ENCODE assay signal across 9 mouse cellular contexts in genomic region chr7:101415512-101416100, GRCm38 (mm10). TPM values are rescaled to one million over a fixed set of nuclear protein-coding genes. Genes with fewer than 3 reads are reported as not detected.
DNase-seq lines count a peak whose midpoint lies in the region; ATAC-seq lines count a peak whose summit lies in the region.
"Had no signal": no experiment of that assay in that cellular context is flagged by ENCODE, and none has a peak within 500 bp of the region (broad histone marks: within the 10 kb centered on the region; RNA-seq: fewer than 3 reads in every experiment).

No protein-coding gene starts in this region.

- H3K4me1 ChIP-seq in heart, embryonic 10.5 days, result peaks cover 40% of the 10 kb centered on the region
- peaks cover 19% of the 10 kb centered on the region for H3K4me1 ChIP-seq in neural tube, embryonic 12.5 days
- peaks cover 15% of the 10 kb centered on the region for H3K4me1 ChIP-seq in intestine, embryonic 16.5 days (ENCODE audit: control insufficient read depth, insufficient read depth, low read length)
- peaks cover 30% of the 10 kb centered on the region for H3K4me1 ChIP-seq in neural tube, embryonic 15.5 days

- 37% methylated on average over 8 of the region's 8 CpGs for WGBS in heart, embryonic 10.5 days
- WGBS in neural tube, embryonic 12.5 days, result 42% methylated on average over 8 of the region's 8 CpGs
- WGBS in intestine, embryonic 16.5 days, result 35% methylated on average over 8 of the region's 8 CpGs
- 32% methylated on average over 8 of the region's 8 CpGs for WGBS in neural tube, embryonic 15.5 days

- ATAC-seq in neural tube, embryonic 12.5 days (ENCODE audit: low FRiP score, low read depth), result peak; percentile 30; the same call in 1 of the 2 replicates
- peak; percentile 6; the same call in 1 of the 2 replicates for ATAC-seq in intestine, embryonic 16.5 days
- peak; percentile 19 for ATAC-seq in neural tube, embryonic 15.5 days (ENCODE audit: low FRiP score)
- ATAC-seq: inflammation-experienced regulatory T-cells, adult 6 months had no signal

- peaks cover 62% of the 10 kb centered on the region for H3K27me3 ChIP-seq in heart, embryonic 10.5 days (ENCODE audit: insufficient read depth, poor library complexity, severe bottlenecking)
- peaks cover 25% of the 10 kb centered on the region for H3K27me3 ChIP-seq in neural tube, embryonic 12.5 days (replicated peaks)
- H3K27me3 ChIP-seq in intestine, embryonic 16.5 days (replicated peaks; ENCODE audit: control insufficient read depth, insufficient read depth, low read length), result peaks cover 3% of the 10 kb centered on the region; the same call in 1 of the 2 replicates
- H3K27me3 ChIP-seq in neural tube, embryonic 15.5 days (replicated peaks), result peaks cover 25% of the 10 kb centered on the region

- H3K36me3 ChIP-seq in heart, embryonic 10.5 days, result peaks cover 4% of the 10 kb centered on the region; the same call in 1 of the 2 replicates
- no peaks in the 10 kb centered on the region for H3K36me3 ChIP-seq in neural tube, embryonic 12.5 days
- H3K36me3 ChIP-seq in intestine, embryonic 16.5 days (ENCODE audit: control insufficient read depth, insufficient read depth, low read length), result peaks cover 5% of the 10 kb centered on the region; the same call in 1 of the 2 replicates
- no peaks in the 10 kb centered on the region for H3K36me3 ChIP-seq in neural tube, embryonic 15.5 days

- DNase-seq in heart, embryonic 10.5 days (ENCODE audit: low spot score), result no peak
- DNase-seq in heart, postnatal 4 days, result no peak
- no peak for DNase-seq in neural tube, embryonic 10.5 days (ENCODE audit: extremely low spot score, low spot score)
- DNase-seq in retina, embryonic 14.5 days (ENCODE audit: low spot score), result no peak
- DNase-seq in kidney, adult 11 months, result no peak

- peak overlapping the region; percentile 12; the same call in 1 of the 2 replicates for H3K4me2 ChIP-seq in neural tube, embryonic 12.5 days (replicated peaks)
- H3K4me2 ChIP-seq in intestine, embryonic 16.5 days (ENCODE audit: low read depth, low read length), result no peak overlapping the region
- no peak overlapping the region for H3K4me2 ChIP-seq in neural tube, embryonic 15.5 days

- H3K9me3 ChIP-seq in heart, embryonic 10.5 days, result no peaks in the 10 kb centered on the region
- H3K9me3 ChIP-seq in neural tube, embryonic 12.5 days, result no peaks in the 10 kb centered on the region
- no peaks in the 10 kb centered on the region for H3K9me3 ChIP-seq in intestine, embryonic 16.5 days (ENCODE audit: control insufficient read depth, low read length)
- H3K9me3 ChIP-seq in neural tube, embryonic 15.5 days (replicated peaks), result no peaks in the 10 kb centered on the region

- H3K4me3 ChIP-seq in heart, embryonic 10.5 days, result no peak overlapping the region
- no peak overlapping the region for H3K4me3 ChIP-seq in neural tube, embryonic 12.5 days
- no peak overlapping the region for H3K4me3 ChIP-seq in intestine, embryonic 16.5 days (ENCODE audit: low read length)
- H3K4me3 ChIP-seq in neural tube, embryonic 15.5 days (replicated peaks), result no peak overlapping the region

- H3K27ac ChIP-seq in heart, embryonic 10.5 days, result peak overlapping the region; percentile 19; the same call in 1 of the 2 replicates
- H3K27ac ChIP-seq in neural tube, embryonic 12.5 days, result no peak overlapping the region
- no peak overlapping the region for H3K27ac ChIP-seq in intestine, embryonic 16.5 days (ENCODE audit: low read length)
- H3K27ac ChIP-seq in neural tube, embryonic 15.5 days (replicated peaks), result 0 out of 2 replicates have a peak overlapping the region, but pooled peaks have one; percentile 15

- no peak overlapping the region for H3K9ac ChIP-seq in neural tube, embryonic 12.5 days
- no peak overlapping the region for H3K9ac ChIP-seq in intestine, embryonic 16.5 days (ENCODE audit: low read depth, low read length)
- H3K9ac ChIP-seq in neural tube, embryonic 15.5 days (replicated peaks), result no peak overlapping the region

RNA-seq across cellular contexts. Expression of gene Gm45837, which starts 4.9 kb away (rescaled TPM):
- 3.3 TPM in 1 of 2 replicates, not detected in the other for polyA plus RNA-seq in heart, embryonic 10.5 days (2016; fragmentation: Nextera tagmentation; extraction: Ambion mirVana)
- 1 to 10 TPM in 1 of 2 experiments, not detected in 1; 7.4 TPM for total RNA-seq in heart, postnatal 4 days (2021)
- polyA plus RNA-seq in neural tube, embryonic 12.5 days (2016; fragmentation: Nextera tagmentation; extraction: Ambion mirVana), result not detected in 2 replicates
- not detected in 2 replicates for polyA plus RNA-seq in intestine, embryonic 16.5 days (2015; fragmentation: Nextera tagmentation; extraction: Ambion mirVana)
- polyA plus RNA-seq in neural tube, embryonic 15.5 days (2015; fragmentation: Nextera tagmentation; extraction: Ambion mirVana), result 0.99 TPM in 1 of 2 replicates, not detected in the other

RNA-seq across cellular contexts. Expression of gene Pde2a, which starts 5.9 kb away (rescaled TPM):
- 1.6 and 12.0 TPM in 2 replicates for polyA plus RNA-seq in heart, embryonic 10.5 days (2016; fragmentation: Nextera tagmentation; extraction: Ambion mirVana)
- 10 to 100 TPM; 42.4 to 42.8 TPM for total RNA-seq in heart, postnatal 4 days (2021)
- polyA plus RNA-seq in neural tube, embryonic 12.5 days (2016; fragmentation: Nextera tagmentation; extraction: Ambion mirVana), result 30.7 and 40.0 TPM in 2 replicates
- 23.0 and 23.5 TPM in 2 replicates for polyA plus RNA-seq in intestine, embryonic 16.5 days (2015; fragmentation: Nextera tagmentation; extraction: Ambion mirVana)
- 27.9 and 28.5 TPM in 2 replicates for polyA plus RNA-seq in neural tube, embryonic 15.5 days (2015; fragmentation: Nextera tagmentation; extraction: Ambion mirVana)

Comparison
In these comparisons a context has a peak if more than half of its experiments do, and no peak if none do; other contexts are left out.
1. H3K27ac ChIP-seq: peak in heart, embryonic 10.5 days (single experiment) and neural tube, embryonic 15.5 days (single experiment); none in neural tube, embryonic 12.5 days (single experiment) and intestine, embryonic 16.5 days (single experiment).
2. Peak in every context shown above with its lines, with median percentiles within 50 percentile points of each other: ATAC-seq.